1 mouse cellular context compared by ENCODE assay signal in the genomic region with DNA sequence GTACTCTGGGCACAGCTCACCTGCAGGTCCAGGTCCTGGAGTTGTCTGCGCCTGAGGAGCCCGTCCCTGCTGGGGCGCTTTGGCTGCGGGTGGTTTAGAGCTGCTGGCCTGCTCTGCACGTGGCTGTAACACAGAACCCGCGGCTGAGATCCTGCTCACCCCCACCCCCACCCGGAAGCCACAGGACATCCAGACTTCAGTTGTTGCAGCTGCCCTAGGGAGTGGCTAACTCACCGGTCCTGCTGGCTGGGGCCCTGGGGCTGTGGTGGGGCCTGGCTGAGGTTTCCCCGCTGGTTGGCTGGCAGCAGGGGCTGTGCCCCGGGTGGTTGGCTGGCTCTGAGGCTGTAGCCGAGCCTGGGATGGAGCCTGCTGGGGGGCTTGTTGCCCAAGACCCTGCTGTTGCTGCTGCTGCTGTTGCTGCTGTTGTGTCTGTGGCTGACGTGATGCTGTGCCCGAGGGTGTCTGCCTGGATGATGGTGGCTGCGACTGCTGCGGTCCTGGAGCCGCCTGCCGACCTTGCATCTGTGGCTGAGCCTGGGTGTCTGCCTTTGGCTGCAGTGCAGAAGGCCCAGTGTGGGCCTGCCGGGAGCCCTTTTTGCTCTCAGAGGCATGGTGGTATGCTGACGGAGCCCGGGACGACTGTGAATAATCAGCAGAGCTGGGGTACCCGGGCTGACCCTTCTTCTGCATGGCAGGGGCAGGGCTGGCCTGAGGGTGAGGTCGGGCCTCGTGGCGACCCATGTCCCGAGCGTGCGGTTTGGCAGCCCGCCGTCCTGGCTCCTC.
TF ChIP-seq lines count a peak whose summit lies in the region.

No protein-coding gene starts in this region.

TF ChIP-seq in CH12.LX, 34 proteins besides CTCF, POLR2A, EP300 and RAD21:
- no peak for TF ChIP-seq NRF1 (IDR thresholded peaks at IDR 0.05; ENCODE audit: low read depth, low read length)
- no peak for TF ChIP-seq ZC3H11A (IDR thresholded peaks at IDR 0.05; ENCODE audit: low read depth, low read length)
- TF ChIP-seq SIN3A (IDR thresholded peaks at IDR 0.05; ENCODE audit: low read length) = peak; percentile 98
- peak; percentile 81 for TF ChIP-seq ZMIZ1 (IDR thresholded peaks at IDR 0.05; ENCODE audit: low read depth, low read length)
- peak; percentile 92 for TF ChIP-seq CHD2 (IDR thresholded peaks at IDR 0.05; ENCODE audit: low read length)
- TF ChIP-seq HCFC1 (IDR thresholded peaks at IDR 0.05; ENCODE audit: low read depth, low read length) = peak; percentile 69
- TF ChIP-seq CHD1 (IDR thresholded peaks at IDR 0.05; ENCODE audit: low read depth, low read length) = 0 out of 2 replicates have a peak, but pooled peaks have one; percentile 37
- TF ChIP-seq MYC (IDR thresholded peaks at IDR 0.05; ENCODE audit: low read depth, low read length) = peak; percentile 99
- no peak; the same call in 1 of the 2 replicates for TF ChIP-seq POLR2AphosphoS2 (IDR thresholded peaks at IDR 0.05; ENCODE audit: low read depth, low read length)
- peak; percentile 96 for TF ChIP-seq ELF1 (IDR thresholded peaks at IDR 0.05; ENCODE audit: low read depth, low read length)
- no peak for TF ChIP-seq JUND (conservative IDR thresholded peaks at IDR 0.05; ENCODE audit: low read depth, low read length)
- TF ChIP-seq MAX (IDR thresholded peaks at IDR 0.05; ENCODE audit: low read length) = peak; percentile 99
- no peak for TF ChIP-seq PAX5 (IDR thresholded peaks at IDR 0.05; ENCODE audit: low read length)
- peak; percentile 72 for TF ChIP-seq NELFE (IDR thresholded peaks at IDR 0.05; ENCODE audit: low read depth, low read length)
- peak; percentile 83 for TF ChIP-seq MAZ (IDR thresholded peaks at IDR 0.05; ENCODE audit: low read depth, low read length)
- TF ChIP-seq SMC3 (IDR thresholded peaks at IDR 0.05; ENCODE audit: low read depth, low read length) = no peak
- TF ChIP-seq RCOR1 (conservative IDR thresholded peaks at IDR 0.05; ENCODE audit: low read depth, low read length) = peak; percentile 81
- no peak for TF ChIP-seq E2F4 (IDR thresholded peaks at IDR 0.05; ENCODE audit: insufficient replicate concordance, low read depth, low read length)
- TF ChIP-seq USF2 (conservative IDR thresholded peaks at IDR 0.05; ENCODE audit: low read depth, low read length) = no peak
- TF ChIP-seq MEF2A (IDR thresholded peaks at IDR 0.05; ENCODE audit: borderline replicate concordance, low read depth, low read length) = peak; percentile 46; the same call in 1 of the 2 replicates
- TF ChIP-seq USF1 (IDR thresholded peaks at IDR 0.05; ENCODE audit: low read depth, low read length) = peak; percentile 26; the same call in 1 of the 2 replicates
- peak; percentile 76 for TF ChIP-seq ETS1 (conservative IDR thresholded peaks at IDR 0.05; ENCODE audit: low read depth, low read length)
- TF ChIP-seq MAFK (IDR thresholded peaks at IDR 0.05; ENCODE audit: insufficient replicate concordance, low read length) = no peak
- no peak for TF ChIP-seq TBP (conservative IDR thresholded peaks at IDR 0.05; ENCODE audit: low read depth, low read length)
- peak; percentile 96 for TF ChIP-seq BHLHE40 (IDR thresholded peaks at IDR 0.05; ENCODE audit: low read depth, low read length)
- TF ChIP-seq KAT2A (IDR thresholded peaks at IDR 0.05; ENCODE audit: insufficient replicate concordance, low read length) = 0 out of 2 replicates have a peak, but pooled peaks have one; percentile 59
- TF ChIP-seq MXI1 (IDR thresholded peaks at IDR 0.05; ENCODE audit: low read depth, low read length) = peak; percentile 99
- TF ChIP-seq JUN (IDR thresholded peaks at IDR 0.05; ENCODE audit: insufficient read depth, low read depth, low read length) = no peak
- TF ChIP-seq UBTF (IDR thresholded peaks at IDR 0.05; ENCODE audit: low read depth, low read length) = peak; percentile 94; the same call in 1 of the 2 replicates
- TF ChIP-seq TCF12 (IDR thresholded peaks at IDR 0.05; ENCODE audit: low read depth, low read length) = peak; percentile 93
- no peak for TF ChIP-seq GABPA (IDR thresholded peaks at IDR 0.05; ENCODE audit: insufficient replicate concordance, low read depth, low read length)
- TF ChIP-seq ZKSCAN1 (IDR thresholded peaks at IDR 0.05; ENCODE audit: borderline replicate concordance, low read depth, low read length) = no peak
- peak; percentile 77; the same call in 1 of the 2 replicates for TF ChIP-seq IRF4 (IDR thresholded peaks at IDR 0.05; ENCODE audit: low read depth, low read length)
- TF ChIP-seq ZNF384 (IDR thresholded peaks at IDR 0.05; ENCODE audit: low read depth, low read length) = no peak
TF ChIP-seq in CH12.LX: peak in this region for 20.
